Mouse (Mus musculus) hindbrain, postnatal 0 days (tissue): ENCODE results near the gene Nmnat3. TPM values are rescaled to one million over a fixed set of nuclear protein-coding genes. Genes with fewer than 3 reads are reported as not detected.

ENCODE experiments used
- ATAC-seq: fragments of 200-750 bp; cut with Nextera tagmentation; 2 replicates; pipeline ENCODE4 v1.8.0; 2017; ENCODE audit warnings: mild to moderate bottlenecking, moderate TSS enrichment, moderate library complexity
- DNase-seq: peaks from one replicate; pipeline ENCODE4 v3.0.0-alpha.2; 2015; ENCODE audit warnings: low spot score
- H3K27ac ChIP-seq: fragments of 300-500 bp; sonication (generic); 2 replicates; pipeline ENCODE4 v1.5.1; 2014; ENCODE audit warnings: mild to moderate bottlenecking
- H3K27me3 ChIP-seq: fragments of 300-500 bp; sonication (generic); 2 replicates; pipeline ENCODE4 v1.6.1; 2014; ENCODE audit warnings: low read length, mixed read lengths; ENCODE audit not compliant: insufficient read depth
- H3K36me3 ChIP-seq: fragments of 300-500 bp; sonication (generic); 2 replicates; pipeline ENCODE4 v1.6.1; 2014; ENCODE audit warnings: low read length, mixed read lengths; ENCODE audit not compliant: insufficient read depth
- H3K4me1 ChIP-seq: fragments of 300-500 bp; sonication (generic); 2 replicates; pipeline ENCODE4 v1.6.1; 2014; ENCODE audit warnings: antibody characterized with exemption, low read length, mixed read lengths; ENCODE audit not compliant: insufficient read depth
- H3K4me2 ChIP-seq: fragments of 300-500 bp; sonication (generic); 2 replicates; pipeline ENCODE4 v1.6.1; 2014; ENCODE audit warnings: low read depth, mild to moderate bottlenecking, low read length, moderate library complexity, mixed read lengths
- H3K4me3 ChIP-seq: fragments of 300-500 bp; sonication (generic); 2 replicates; pipeline ENCODE4 v1.5.1; 2014; ENCODE audit warnings: low read length
- H3K9ac ChIP-seq: fragments of 300-500 bp; sonication (generic); replicated peaks from 2 replicates; pipeline ENCODE4 v1.6.1; 2014; ENCODE audit warnings: mild to moderate bottlenecking, low read length, moderate library complexity, mixed read lengths
- H3K9me3 ChIP-seq: fragments of 300-500 bp; sonication (generic); 2 replicates; pipeline ENCODE4 v1.6.1; 2016; ENCODE audit warnings: low read length, mixed read lengths
- CTCF ChIP-seq: IDR thresholded peaks from 2 replicates; pipeline ENCODE4 v1.5.1; 2016; ENCODE audit warnings: antibody characterized with exemption, control low read depth, low read depth
- WGBS: fragments of 180-500 bp; shearing (Covaris S2); extraction: QIAGEN DNeasy Blood & Tissue Kit; methylation state at CpG from one replicate; pipeline ENCODE4 v1.1.7; 2014; 5-methylcytosine and 5-hydroxymethylcytosine counted together
- polyA plus RNA-seq: library from polyadenylated mRNA; unstranded; fragments of >200 nt; fragmentation: Nextera tagmentation; extraction: Ambion mirVana; gene quantifications from 2 replicates; pipeline ENCODE4 v1.2.1, GENCODE M21; 2015
- total RNA-seq: library from RNA; depleted of rRNA; stranded (reverse); fragments of >200 nt; gene quantifications from 2 replicates; pipeline ENCODE4 v1.2.3, GENCODE M21; 2014; rRNA removed

Nmnat3 gene
- total and polyA plus RNA-seq, 2 experiments from 2014 or later: 1.3 to 1.5 TPM

DNA sequence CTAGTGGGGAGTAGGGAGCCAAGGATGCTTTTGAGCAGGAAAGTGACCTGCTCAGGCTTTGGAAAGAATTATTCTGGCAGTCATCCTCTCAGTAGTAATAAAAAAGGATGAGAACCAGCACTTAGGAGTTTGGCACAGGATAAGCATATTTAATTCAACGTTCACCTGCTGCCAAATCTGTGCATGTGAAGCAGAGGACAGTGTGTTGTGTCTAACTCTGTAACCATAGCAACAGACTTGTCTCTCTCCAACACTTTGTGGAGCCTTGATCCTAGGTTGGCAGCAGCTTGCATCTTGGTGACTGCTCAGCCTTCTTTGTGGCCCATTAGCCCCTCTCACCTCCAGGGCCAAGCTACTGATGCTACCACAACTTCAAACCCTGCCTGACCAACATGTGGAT lies 163.7 kb downstream of the Nmnat3 start:
- Histone ChIP-seq H3K4me3 (no peak overlapping the region), H3K9ac (no peak overlapping the region), H3K27me3 (no peaks in the 10 kb centered on the region), H3K36me3 (no peaks in the 10 kb centered on the region), H3K4me2 (no peak overlapping the region), H3K4me1 (no peaks in the 10 kb centered on the region), H3K9me3 (no peaks in the 10 kb centered on the region), H3K27ac (no peak overlapping the region)
- no peak for TF ChIP-seq CTCF
- peak; percentile 47; the same call in 1 of the 2 replicates for ATAC-seq
- DNase-seq: peak; percentile 43
- WGBS: 54% methylated on average over 1 of the region's 1 CpGs

DNA sequence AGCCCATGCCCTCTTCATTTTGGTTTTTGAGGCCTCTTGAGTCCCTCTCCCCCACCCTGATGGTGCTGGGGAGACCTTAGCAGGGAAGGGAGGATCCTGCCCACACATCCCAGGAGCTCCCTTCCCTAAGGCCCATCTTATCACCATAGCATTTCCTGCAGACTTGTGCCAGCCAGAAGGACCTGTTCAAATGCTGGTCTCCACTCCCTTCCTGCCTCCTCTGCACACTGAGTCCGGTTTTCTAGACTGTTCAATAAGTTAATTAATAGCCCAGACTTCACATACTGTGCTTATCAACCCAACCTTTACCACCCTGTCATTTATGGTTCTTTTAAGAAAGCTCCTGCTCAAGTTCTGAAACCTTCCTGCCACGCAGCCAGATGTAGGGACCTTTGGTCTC lies 179.5 kb downstream of the Nmnat3 start:
- H3K9ac ChIP-seq: no peak overlapping the region
- ATAC-seq: no peak
- H3K4me1 ChIP-seq: no peaks in the 10 kb centered on the region
- H3K9me3 ChIP-seq: no peaks in the 10 kb centered on the region
- DNase-seq: no peak
- no peak overlapping the region for H3K27ac ChIP-seq
- WGBS: 80% methylated on average over 2 of the region's 2 CpGs
- TF ChIP-seq CTCF: no peak
- H3K27me3 ChIP-seq: no peaks in the 10 kb centered on the region
- H3K36me3 ChIP-seq: no peaks in the 10 kb centered on the region
- no peak overlapping the region for H3K4me3 ChIP-seq
- no peak overlapping the region for H3K4me2 ChIP-seq

Other genes with a start within 250 kb of the Nmnat3 start
- gene Rbp1, start 135.5 kb downstream of the Nmnat3 start, total RNA-seq: 6.2 and 12.0 TPM in 2 replicates
- gene Rbp1, start 135.5 kb downstream of the Nmnat3 start, polyA plus RNA-seq: 39.1 and 39.5 TPM in 2 replicates
- 1.4 TPM in 1 of 2 replicates, not detected in the other for gene Rbp2, start 198.7 kb downstream of the Nmnat3 start, total RNA-seq
- gene Rbp2, start 198.7 kb downstream of the Nmnat3 start, polyA plus RNA-seq: 1.1 and 1.9 TPM in 2 replicates